Comparison of ENCODE assay signal across 23 mouse cellular contexts in genomic region chr14:13389081-13389480, GRCm38 (mm10).
"Had no signal": no experiment of that assay in that cellular context is flagged by ENCODE, and none has a peak within 500 bp of the region (broad histone marks: within the 10 kb centered on the region; RNA-seq: fewer than 3 reads in every experiment).

No protein-coding gene starts in this region.

- H3K9ac ChIP-seq: limb, embryonic 12.5 days; limb, embryonic 15.5 days; liver, embryonic 14.5 days; liver, postnatal 0 days; lung, embryonic 14.5 days; midbrain, embryonic 13.5 days; neural tube, embryonic 12.5 days; neural tube, embryonic 15.5 days had no signal

- ATAC-seq: intestine, embryonic 16.5 days; liver, postnatal 0 days; lung, postnatal 0 days; midbrain, embryonic 13.5 days had no signal

- H3K36me3 ChIP-seq: limb, embryonic 12.5 days; limb, embryonic 15.5 days; midbrain, embryonic 10.5 days; midbrain, embryonic 13.5 days; neural tube, embryonic 12.5 days; neural tube, embryonic 15.5 days had no signal

- H3K4me1 ChIP-seq: limb, embryonic 12.5 days; limb, embryonic 15.5 days; megakaryocyte, embryonic 14.5 days; midbrain, embryonic 10.5 days; midbrain, embryonic 13.5 days; neural tube, embryonic 12.5 days; neural tube, embryonic 15.5 days had no signal

- H3K4me3 ChIP-seq: limb, embryonic 12.5 days; limb, embryonic 15.5 days; megakaryocyte, embryonic 14.5 days; midbrain, embryonic 10.5 days; midbrain, embryonic 13.5 days; neural tube, embryonic 12.5 days; neural tube, embryonic 15.5 days had no signal

- H3K9me3 ChIP-seq: limb, embryonic 12.5 days; limb, embryonic 15.5 days; midbrain, embryonic 10.5 days; midbrain, embryonic 13.5 days; neural tube, embryonic 12.5 days; neural tube, embryonic 15.5 days had no signal

- H3K27me3 ChIP-seq: limb, embryonic 12.5 days; limb, embryonic 15.5 days; megakaryocyte, embryonic 14.5 days; midbrain, embryonic 13.5 days; neural tube, embryonic 12.5 days; neural tube, embryonic 15.5 days had no signal

- H3K4me2 ChIP-seq: limb, embryonic 12.5 days; limb, embryonic 15.5 days; liver, embryonic 11.5 days; lung, embryonic 14.5 days; midbrain, embryonic 13.5 days; neural tube, embryonic 12.5 days; neural tube, embryonic 15.5 days had no signal

- DNase-seq: kidney, adult 2 months; kidney, postnatal 25 days; left cerebral cortex, postnatal 4 days; liver, postnatal 0 days; lung, embryonic 14.5 days; lung, postnatal 36 days; right cerebral cortex, adult 18-20 months; right cerebral cortex, postnatal 14 days; right cerebral cortex, postnatal 4 days; thymus, postnatal 25 days had no signal

- H3K27ac ChIP-seq: kidney, postnatal 0 days; limb, embryonic 12.5 days; liver, embryonic 14.5 days; midbrain, embryonic 10.5 days; midbrain, embryonic 13.5 days; neural tube, embryonic 12.5 days; neural tube, embryonic 15.5 days; stomach, postnatal 0 days had no signal
